ENCODE assay signal across 8 mouse cellular contexts in the genomic region with DNA sequence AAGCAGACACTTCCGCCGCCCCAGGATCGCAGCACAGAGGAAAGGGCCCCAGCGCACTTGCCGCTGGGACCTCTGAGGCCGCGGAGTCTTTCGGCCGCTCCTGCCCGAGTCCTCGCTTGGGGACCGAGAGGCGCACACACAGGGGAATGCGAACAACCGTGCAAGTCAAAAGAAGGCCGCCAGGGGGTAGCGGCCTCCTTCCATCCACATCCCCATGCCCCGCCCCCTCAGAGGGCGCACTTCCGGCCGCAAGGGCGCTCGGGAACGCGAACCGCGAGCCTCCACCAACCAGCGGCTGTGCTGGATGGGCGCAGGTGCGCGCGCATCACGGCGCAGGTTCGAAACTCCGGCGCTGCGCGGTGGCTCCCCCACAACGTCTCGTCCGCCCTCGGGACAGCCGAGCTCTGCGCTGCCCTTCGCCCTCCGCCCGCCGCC. TPM values are rescaled to one million over a fixed set of nuclear protein-coding genes. Genes with fewer than 3 reads are reported as not detected.
A peak's percentile ranks its signal among the peaks of the same experiment; 100 is the strongest.
DNase-seq lines count a peak whose midpoint lies in the region; ATAC-seq and TF ChIP-seq lines count a peak whose summit lies in the region.

A gene (plus strand): TSS at position 328 of the 435 bp plus-strand sequence.

- peak within 1 kb of the TSS; percentile 62 for H3K4me2 ChIP-seq in kidney, embryonic 15.5 days

- H3K4me1 ChIP-seq in bone marrow macrophage, adult 2 months (ENCODE audit: control insufficient read depth, insufficient read depth, low read length), result peaks cover 13% of the 10 kb centered on the region
- peaks cover 6% of the 10 kb centered on the region; the same call in 1 of the 2 replicates for H3K4me1 ChIP-seq in embryonic fibroblast, embryonic 13.5 days (ENCODE audit: control insufficient read depth, insufficient read depth, low read length)
- H3K4me1 ChIP-seq in heart, embryonic 10.5 days, result peaks cover 21% of the 10 kb centered on the region
- H3K4me1 ChIP-seq in kidney, embryonic 15.5 days, result peaks cover 19% of the 10 kb centered on the region

- peak within 1 kb of the TSS; percentile 95 for H3K27ac ChIP-seq in bone marrow macrophage, adult 2 months (ENCODE audit: insufficient read depth, low read depth, low read length)
- H3K27ac ChIP-seq in embryonic fibroblast, embryonic 13.5 days (ENCODE audit: insufficient read depth, low read length), result peak within 1 kb of the TSS; percentile 92
- H3K27ac ChIP-seq in heart, embryonic 10.5 days, result peak within 1 kb of the TSS; percentile 92
- peak within 1 kb of the TSS; percentile 97 for H3K27ac ChIP-seq in kidney, embryonic 15.5 days

- ATAC-seq in kidney, embryonic 15.5 days (replicated peaks; ENCODE audit: low FRiP score), result peak; percentile 98
- peak; percentile 98 for ATAC-seq in monocyte, adult 5-6 weeks (replicated peaks; ENCODE audit: insufficient number of reproducible peaks, low FRiP score, low TSS enrichment, poor library complexity, severe bottlenecking)

- H3K9me3 ChIP-seq in heart, embryonic 10.5 days, result no peaks in the 10 kb centered on the region
- no peaks in the 10 kb centered on the region for H3K9me3 ChIP-seq in kidney, embryonic 15.5 days (replicated peaks)

- H3K4me3 ChIP-seq in bone marrow macrophage, adult 2 months (ENCODE audit: insufficient read depth, low read length), result peak within 1 kb of the TSS; percentile 66
- H3K4me3 ChIP-seq in embryonic fibroblast, embryonic 13.5 days (ENCODE audit: insufficient read depth, low read length), result peak within 1 kb of the TSS; percentile 98
- H3K4me3 ChIP-seq in heart, embryonic 10.5 days, result peak within 1 kb of the TSS; percentile 95
- peak within 1 kb of the TSS; percentile 60 for H3K4me3 ChIP-seq in kidney, embryonic 15.5 days (replicated peaks)

- no peak for TF ChIP-seq POLR2A in bone marrow macrophage, adult 2 months (IDR thresholded peaks at IDR 0.05; ENCODE audit: borderline replicate concordance, low read depth, low read length)
- peak; percentile 62 for TF ChIP-seq POLR2A in embryonic fibroblast, embryonic 13.5 days (IDR thresholded peaks at IDR 0.05; ENCODE audit: low read depth, low read length)

- peaks cover 8% of the 10 kb centered on the region for H3K36me3 ChIP-seq in heart, embryonic 10.5 days
- H3K36me3 ChIP-seq in kidney, embryonic 15.5 days, result 0 out of 2 replicates have a peak, but pooled peaks cover 2% of the 10 kb centered on the region

- 1% methylated on average over 48 of the region's 49 CpGs for WGBS in heart, embryonic 10.5 days
- under 1% methylated on average over 47 of the region's 49 CpGs for WGBS in kidney, embryonic 15.5 days

- peak within 1 kb of the TSS; percentile 70 for H3K9ac ChIP-seq in kidney, embryonic 15.5 days

- DNase-seq in A20 (ENCODE audit: low read depth, low spot score), result peak; percentile 99
- peak; percentile 99 for DNase-seq in heart, embryonic 10.5 days (ENCODE audit: low spot score)
- peak; percentile 99 for DNase-seq in liver
- peak; percentile 99 for DNase-seq in spleen, postnatal 4 days (ENCODE audit: low spot score in 2 of 2)

- TF ChIP-seq CTCF in bone marrow macrophage, adult 2 months (IDR thresholded peaks at IDR 0.05; ENCODE audit: low read depth, low read length), result no peak
- no peak for TF ChIP-seq CTCF in embryonic fibroblast, embryonic 13.5 days (IDR thresholded peaks at IDR 0.05; ENCODE audit: borderline replicate concordance, insufficient read depth, low read length)

- no peaks in the 10 kb centered on the region for H3K27me3 ChIP-seq in heart, embryonic 10.5 days (ENCODE audit: insufficient read depth, poor library complexity, severe bottlenecking)
- H3K27me3 ChIP-seq in kidney, embryonic 15.5 days, result no peaks in the 10 kb centered on the region

RNA-seq across cellular contexts. Expression of the gene that starts here (rescaled TPM):
- 9.5 and 11.5 TPM in 2 replicates for polyA plus RNA-seq in bone marrow macrophage, adult 2 months (2012; ENCODE audit: insufficient read depth, insufficient read length, missing spikeins)
- polyA plus RNA-seq in embryonic fibroblast, embryonic 13.5 days (2011; ENCODE audit: insufficient read length, low read depth, missing spikeins), result 18.3 and 19.3 TPM in 2 replicates
- 21.0 and 27.2 TPM in 2 replicates for polyA plus RNA-seq in heart, embryonic 10.5 days (2016; fragmentation: Nextera tagmentation; extraction: Ambion mirVana)
- polyA plus RNA-seq in kidney, embryonic 15.5 days (2015; fragmentation: Nextera tagmentation; extraction: Ambion mirVana), result 34.6 and 38.9 TPM in 2 replicates
- total RNA-seq in monocyte, adult 5-6 weeks (2017), result 8.4 to 15.0 TPM (median 11.8 TPM) in 3 replicates

Comparison
In these comparisons a context has a peak if more than half of its experiments do, and no peak if none do; other contexts are left out.
1. Peak in every context shown above with its lines: DNase-seq, ATAC-seq, H3K4me3 ChIP-seq and H3K27ac ChIP-seq.